Mouse (Mus musculus): Measurements from ENCODE around the gene Iqcj.

GRCm38 (mm10) chr3:68036097-68036496, 144.1 kb downstream of the Iqcj start:
- TF ChIP-seq MYOD1 (IDR thresholded peaks at IDR 0.05; ENCODE audit: control insufficient read depth, insufficient read length, low read depth) = no peak
- no peak for TF ChIP-seq CTCF (IDR thresholded peaks at IDR 0.05; ENCODE audit: control insufficient read depth, insufficient read depth, insufficient read length)
- no peak for TF ChIP-seq FOSL1 (IDR thresholded peaks at IDR 0.05; ENCODE audit: insufficient read depth, low read length, poor library complexity, severe bottlenecking)
- TF ChIP-seq MYOG (IDR thresholded peaks at IDR 0.05; ENCODE audit: control insufficient read depth, extremely low read depth, insufficient read length) = no peak
- no peak for TF ChIP-seq MAX (IDR thresholded peaks at IDR 0.05)

All from C2C12 (cell line).